Mouse (Mus musculus) lung, postnatal 14 days (tissue): ENCODE data around the gene Bbx.

Experiments
- DNase-seq: peaks from one replicate; pipeline ENCODE4 v3.0.0; 2021

The Bbx gene

DNA sequence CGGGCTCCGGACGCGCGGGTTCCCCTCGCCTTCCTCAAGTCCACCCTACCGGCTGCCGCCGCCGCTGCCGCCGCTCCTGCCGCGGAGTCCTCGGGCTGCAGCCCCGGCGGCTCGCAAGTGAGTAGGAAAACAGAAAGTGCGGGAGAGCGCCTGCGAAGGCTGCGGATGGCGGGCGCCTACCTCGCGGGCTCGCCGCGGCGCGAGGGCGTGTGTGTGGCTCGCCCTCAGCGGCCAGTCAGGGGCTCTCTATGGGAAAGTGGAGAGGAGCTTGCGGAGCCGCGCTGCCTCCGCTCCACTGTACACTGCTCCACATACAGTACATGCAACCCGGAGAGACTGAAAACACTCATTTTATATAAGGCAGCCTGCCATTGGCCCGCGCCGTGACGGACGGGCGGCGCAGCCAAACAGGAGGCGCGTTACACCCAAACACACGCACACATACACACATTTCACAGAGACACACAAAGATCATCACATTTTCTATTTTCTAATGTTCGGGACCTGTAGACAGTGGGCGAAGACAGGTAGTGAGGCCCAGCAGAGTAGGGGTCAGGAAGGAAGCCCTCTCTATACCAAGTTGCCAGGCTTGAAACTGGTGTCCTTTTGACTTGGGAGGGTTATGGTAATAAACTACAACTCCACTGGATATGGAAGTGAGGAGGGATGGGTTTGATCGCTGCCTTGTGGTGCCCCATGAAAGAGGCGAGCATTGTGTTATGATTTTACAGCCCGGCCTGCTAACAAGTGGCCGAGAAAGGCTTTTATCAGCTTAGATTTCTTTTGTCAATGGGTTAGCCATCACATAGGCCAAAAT, at the start of gene Bbx:
Bbx (minus strand) TSS at position 329 of the 817 bp plus-strand sequence.
- DNase-seq, result peak; percentile 95

- DNase-seq, result no peak
These were observed 49.7 kb upstream of the Bbx start for GRCm38 (mm10) chr16:50481892-50482291.

DNA sequence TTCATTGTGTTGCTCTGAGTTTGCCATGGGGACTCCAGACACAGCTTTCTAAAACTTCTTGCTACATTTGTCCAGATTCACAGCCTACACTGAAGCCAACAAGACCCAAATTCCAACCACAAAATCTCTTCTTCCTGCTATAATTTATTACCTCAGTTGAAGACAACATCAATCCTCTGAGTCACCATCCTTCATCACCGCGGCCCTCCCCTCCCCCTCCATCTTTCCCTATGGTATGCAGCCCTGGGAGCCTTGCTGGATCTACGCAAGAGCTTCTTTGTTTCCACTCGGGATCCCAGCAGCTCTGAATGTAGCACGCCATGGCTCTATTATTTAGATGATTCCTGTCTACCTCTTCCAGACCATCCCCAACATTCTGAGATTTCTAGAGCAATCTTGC, 49.2 kb upstream of the Bbx start:
- DNase-seq, result no peak

GRCm38 (mm10) chr16:50478695-50479094, 46.5 kb upstream of the Bbx start:
- no peak for DNase-seq

GRCm38 (mm10) chr16:50477628-50478027, 45.4 kb upstream of the Bbx start:
- DNase-seq, result no peak

GRCm38 (mm10) chr16:50462226-50462870, 30.2 kb upstream of the Bbx start:
- no peak for DNase-seq

- DNase-seq, result no peak
These were observed 27.0 kb upstream of the Bbx start for GRCm38 (mm10) chr16:50459146-50459545.

GRCm38 (mm10) chr16:50456053-50456452, 23.9 kb upstream of the Bbx start:
- no peak for DNase-seq

GRCm38 (mm10) chr16:50449086-50449485, 16.9 kb upstream of the Bbx start:
- no peak for DNase-seq

DNA sequence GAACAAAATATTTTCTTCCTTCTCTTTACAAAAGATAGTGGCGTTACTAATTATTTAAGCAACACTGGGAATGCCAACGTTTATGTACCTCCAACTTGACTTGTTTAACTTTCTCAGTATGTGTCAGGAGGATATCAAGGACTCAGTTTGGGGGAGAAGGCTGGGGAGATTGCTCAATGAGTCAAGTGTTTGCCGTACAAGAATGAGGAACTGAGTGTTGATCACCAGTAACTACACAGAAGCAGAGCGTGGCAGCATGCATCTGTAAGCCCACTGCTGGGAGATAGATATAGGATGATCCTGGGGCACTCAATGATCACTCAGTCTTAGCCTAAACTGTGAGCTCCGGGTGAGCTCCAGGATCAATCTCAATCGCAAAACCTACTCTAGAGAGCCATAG, 12.8 kb upstream of the Bbx start:
- no peak for DNase-seq

- DNase-seq, result no peak
These were observed 6.6 kb upstream of the Bbx start for GRCm38 (mm10) chr16:50438816-50439215.

DNA sequence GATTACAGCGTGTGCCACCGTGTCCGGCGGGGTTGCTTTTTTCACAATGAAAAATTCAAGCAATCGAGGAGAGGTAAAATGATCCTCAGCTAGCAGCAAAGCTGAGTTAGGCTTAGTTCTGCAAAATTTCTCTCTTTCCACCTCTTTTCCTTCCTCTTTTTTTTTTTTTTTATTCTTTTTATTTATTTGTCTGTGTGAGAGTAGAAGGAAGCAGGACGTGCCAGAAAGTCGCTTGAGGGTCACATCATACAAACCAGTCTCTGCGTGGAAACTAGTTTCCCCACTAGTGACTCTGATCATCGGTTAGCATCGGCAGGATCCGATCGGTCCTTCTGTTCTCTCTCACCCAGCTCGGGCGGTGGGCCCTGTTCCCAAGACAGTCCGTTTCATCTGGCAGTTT, 5.6 kb upstream of the Bbx start:
- no peak for DNase-seq

GRCm38 (mm10) chr16:50437331-50437730, 5.1 kb upstream of the Bbx start:
- no peak for DNase-seq

- DNase-seq, result peak; percentile 54
These were observed 894 bp downstream of the Bbx start for GRCm38 (mm10) chr16:50431011-50431981.

DNA sequence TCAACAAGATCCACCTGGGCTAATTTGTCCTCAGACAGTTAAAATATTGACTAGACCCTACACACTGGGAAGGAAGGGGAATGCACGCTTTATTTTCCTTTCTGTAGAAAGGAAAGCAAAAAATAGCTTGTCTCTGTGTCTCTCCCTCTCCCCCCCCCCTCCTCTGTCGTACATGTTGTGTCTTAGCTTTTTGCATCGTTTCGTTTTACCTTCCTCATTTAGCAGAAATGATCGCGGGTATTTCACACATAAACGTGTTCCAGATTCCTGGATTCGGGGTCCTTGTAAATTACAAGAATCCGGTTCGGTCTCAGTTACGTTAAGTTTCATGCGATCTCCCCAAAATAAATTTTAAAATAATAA, 1.7 kb downstream of the Bbx start:
- DNase-seq, result no peak

- peak; percentile 43 for DNase-seq
These were observed 2.3 kb downstream of the Bbx start for GRCm38 (mm10) chr16:50429692-50430514.

DNA sequence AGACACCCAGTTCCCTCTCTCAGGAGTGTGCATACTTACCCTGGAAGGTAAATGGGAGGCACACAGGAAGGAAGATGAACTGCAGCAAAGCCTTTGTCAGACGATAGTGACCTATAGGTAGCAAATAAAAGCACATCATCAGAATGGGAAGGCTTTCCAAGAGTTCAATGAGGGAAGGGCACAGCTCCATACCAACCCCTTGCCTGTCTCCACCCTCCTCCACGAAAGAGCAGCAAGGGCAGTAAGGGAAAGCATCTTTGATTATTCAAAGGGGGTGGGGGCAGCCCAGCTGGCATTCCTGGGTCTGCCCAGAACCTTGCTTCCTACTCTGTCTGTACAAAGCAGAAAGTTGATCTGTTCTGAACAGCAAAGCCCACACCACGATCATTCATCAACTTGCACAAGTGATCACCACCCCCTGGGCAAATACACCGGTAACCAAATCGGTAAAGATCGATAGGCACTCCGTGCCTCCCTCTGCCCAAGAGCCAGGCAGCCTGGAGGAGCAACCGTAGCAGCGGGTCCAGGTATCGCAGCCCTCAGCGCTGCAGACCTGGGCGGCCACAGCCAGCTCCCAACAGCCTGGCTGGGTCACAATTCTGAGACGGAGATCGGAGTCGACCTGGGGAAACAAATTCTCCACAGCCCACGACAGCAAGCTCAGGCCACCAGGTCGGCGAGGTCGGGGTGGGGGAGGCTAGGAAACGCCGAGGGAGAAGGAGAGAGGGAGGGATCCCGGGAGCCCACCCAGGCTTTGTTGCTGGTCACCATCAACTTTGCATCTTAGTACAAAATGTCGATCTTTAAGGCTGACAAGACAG, 3.1 kb downstream of the Bbx start:
- DNase-seq, result peak; percentile 10

- no peak for DNase-seq
These were observed 12.1 kb downstream of the Bbx start for GRCm38 (mm10) chr16:50420130-50420529.

- no peak for DNase-seq
These were observed 16.8 kb downstream of the Bbx start for GRCm38 (mm10) chr16:50415406-50415805.

DNA sequence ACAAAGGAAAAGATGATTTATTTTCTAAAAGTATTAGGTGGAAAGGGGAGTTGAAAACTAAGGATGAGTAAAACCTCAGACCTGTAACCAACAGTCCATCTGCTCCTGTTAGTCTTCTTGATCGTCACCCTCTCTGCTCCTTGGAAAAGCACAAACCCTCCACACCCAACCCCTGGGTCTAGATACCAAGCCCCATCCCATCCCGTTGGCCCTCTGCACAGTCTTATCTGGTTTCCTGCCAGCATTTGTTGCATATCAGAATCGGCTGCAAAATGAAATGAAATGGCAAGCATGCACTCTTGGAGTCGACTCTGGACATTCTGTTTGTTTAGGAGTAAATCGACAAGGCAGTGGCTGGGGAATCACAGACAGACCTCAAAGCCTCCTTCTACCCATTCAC, 29.3 kb downstream of the Bbx start:
- DNase-seq, result no peak

DNA sequence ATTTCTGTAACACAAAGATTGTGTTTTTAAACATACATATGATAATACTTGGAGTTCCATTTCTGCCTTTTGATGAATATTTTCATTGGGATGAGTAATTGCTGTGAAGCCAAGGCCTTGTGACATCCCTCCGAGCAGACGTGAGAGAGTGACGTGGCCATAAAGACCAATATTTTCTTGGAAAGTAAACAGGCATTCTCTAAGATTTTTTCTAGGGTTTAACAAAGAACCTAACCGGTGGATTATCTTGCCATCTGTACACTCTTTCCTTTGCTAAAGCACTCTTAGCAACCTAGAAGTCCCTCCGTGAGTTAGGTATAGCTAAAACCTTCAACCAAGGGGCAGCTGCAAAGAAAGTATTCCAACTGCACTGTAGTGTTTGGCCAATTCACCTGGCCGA, 32.4 kb downstream of the Bbx start:
- DNase-seq, result no peak

- no peak for DNase-seq
These were observed 33.6 kb downstream of the Bbx start for GRCm38 (mm10) chr16:50398564-50398963.
